Mouse (Mus musculus) stomach, adult 2 months (tissue): ENCODE data around the gene Olfr395. TPM values are rescaled to one million over a fixed set of nuclear protein-coding genes. Genes with fewer than 3 reads are reported as not detected.

ENCODE experiments used
- polyA plus RNA-seq: library from polyadenylated mRNA; depleted of rRNA; stranded (reverse); fragments of >200 nt; gene quantifications from 2 replicates; pipeline ENCODE4 v1.2.3, GENCODE M21; 2012; rRNA removed

The Olfr395 gene
- polyA plus RNA-seq: not detected in 2 replicates

GRCm38 (mm10) chr11:73909199-73909598 is at the start of gene Olfr395:
Gene Olfr395 (minus strand): TSS chr11:73909299.

GRCm38 (mm10) chr11:73936377-73936776 is 27.3 kb upstream of the Olfr395 start, which contains the start of gene Olfr23:
Gene Olfr23 (plus strand): TSS chr11:73936677.

GRCm38 (mm10) chr11:73890671-73891070 is 18.4 kb downstream of the Olfr395 start, which contains the start of gene Olfr394:
Gene Olfr394 (minus strand): TSS chr11:73890771.

Other genes with a start within 250 kb of the Olfr395 start
- not detected in 2 replicates for gene Zfp735, start 220.5 kb downstream of the Olfr395 start, polyA plus RNA-seq
- not detected in 2 replicates for gene Olfr389, start 128.6 kb downstream of the Olfr395 start, polyA plus RNA-seq
- gene Olfr390, start 126.3 kb downstream of the Olfr395 start, polyA plus RNA-seq: not detected in 2 replicates
- not detected in 2 replicates for gene Olfr391-ps, start 106.2 kb downstream of the Olfr395 start, polyA plus RNA-seq
- gene Olfr392, start 92.2 kb downstream of the Olfr395 start, polyA plus RNA-seq: not detected in 2 replicates
- not detected in 2 replicates for gene Olfr393, start 57.8 kb downstream of the Olfr395 start, polyA plus RNA-seq
- gene Olfr394, start 18.5 kb downstream of the Olfr395 start, polyA plus RNA-seq: not detected in 2 replicates
- not detected in 2 replicates for gene Olfr23, start 27.4 kb upstream of the Olfr395 start, polyA plus RNA-seq
- not detected in 2 replicates for gene Olfr397, start 51.5 kb upstream of the Olfr395 start, polyA plus RNA-seq
- not detected in 2 replicates for gene Olfr398, start 81.1 kb upstream of the Olfr395 start, polyA plus RNA-seq
- not detected in 2 replicates for gene Olfr139, start 147.3 kb upstream of the Olfr395 start, polyA plus RNA-seq
- gene Olfr399, start 147.3 kb upstream of the Olfr395 start, polyA plus RNA-seq: not detected in 2 replicates
- not detected in 2 replicates for gene Zfp616, start 160.7 kb upstream of the Olfr395 start, polyA plus RNA-seq
- gene Olfr401, start 204.4 kb upstream of the Olfr395 start, polyA plus RNA-seq: not detected in 2 replicates
- not detected in 2 replicates for gene Olfr402, start 244.2 kb upstream of the Olfr395 start, polyA plus RNA-seq